Mouse (Mus musculus) embryonic stem cell, embryonic (primary cell): Measurements from ENCODE around the gene Rassf3.

Experiments used
- CTCF ChIA-PET, 4 experiments: fragments of 300-600 bp in 2 of 4; fragments of 350-600 bp in 2 of 4; sonication (Branson Sonifier 250); formaldehyde crosslinking; loops; one replicate each; lab custom pipeline; 2022; ENCODE audit warnings: inconsistent platforms in 2 of 4; lab: Charles Lee
- POLR2A ChIA-PET, 4 experiments: fragments of 300-600 bp in 2 of 4; fragments of 350-600 bp in 2 of 4; sonication (Branson Sonifier 250); formaldehyde crosslinking; loops; one replicate each; lab custom pipeline; 2022; ENCODE audit warnings: antibody characterized with exemption in 4 of 4, inconsistent platforms in 1 of 4; lab: Charles Lee

Rassf3 gene

GRCm38 (mm10) chr10:121474288-121474687 lies 1.9 kb downstream of the Rassf3 start:
- CTCF ChIA-PET = interaction anchor here in 3 of 4 experiments (0.7 to 1.1 kb wide), 3 partner anchors 48 to 98 kb away, joined by 3 read pairs; no protein-coding TSS in a partner anchor
- POLR2A ChIA-PET = interaction anchor here in 3 of 4 experiments (0.6 to 3.8 kb wide), 8 partner anchors 10 to 60 kb away, joined by 3 to 35 read pairs (median 4); no protein-coding TSS in a partner anchor

GRCm38 (mm10) chr10:121473723-121474215 lies 2.4 kb downstream of the Rassf3 start:
- ChIA-PET POLR2A (interaction anchor here in 3 of 4 experiments (0.6 to 3.8 kb wide), 5 partner anchors 12 to 60 kb away, joined by 3 to 35 read pairs (median 3); no protein-coding TSS in a partner anchor), CTCF (interaction anchor here in 2 of 4 experiments (0.7 to 0.9 kb wide), 2 partner anchors 47 to 139 kb away, joined by 3 to 8 read pairs; no protein-coding TSS in a partner anchor)

GRCm38 (mm10) chr10:121472593-121473217 lies 3.4 kb downstream of the Rassf3 start:
- ChIA-PET POLR2A (interaction anchor here in 2 of 4 experiments (0.6 to 0.7 kb wide), 3 partner anchors 26 to 1510 kb away, joined by 3 to 5 read pairs (median 3); no protein-coding TSS in a partner anchor), CTCF (interaction anchor here in 1 of 4 experiments (0.7 kb wide), 1 partner anchor 73 kb away, joined by 3 read pairs; no protein-coding TSS in a partner anchor)

- CTCF ChIA-PET = no interaction called here
Observed at GRCm38 (mm10) chr10:121471570-121472197, 4.5 kb downstream of the Rassf3 start.

GRCm38 (mm10) chr10:121469625-121470024 lies 6.5 kb downstream of the Rassf3 start:
- ChIA-PET CTCF (no interaction called here), POLR2A (interaction anchor here in 1 of 4 experiments (0.7 to 0.9 kb wide), 2 partner anchors 81 to 158 kb away, joined by 3 to 4 read pairs; no protein-coding TSS in a partner anchor)

More at GRCm38 (mm10) chr10:121471570-121472197, 4.5 kb downstream of the Rassf3 start:
- POLR2A ChIA-PET = interaction anchor here in 1 of 4 experiments (0.7 kb wide), 1 partner anchor 80 kb away, joined by 4 read pairs; no protein-coding TSS in a partner anchor

GRCm38 (mm10) chr10:121468985-121469384 lies 7.2 kb downstream of the Rassf3 start:
- ChIA-PET POLR2A (interaction anchor here in 1 of 4 experiments (0.7 to 0.9 kb wide), 2 partner anchors 82 to 159 kb away, joined by 3 to 4 read pairs; no protein-coding TSS in a partner anchor), CTCF (no interaction called here)

- ChIA-PET CTCF (no interaction called here), POLR2A (interaction anchor here in 2 of 4 experiments (2.1 kb wide), 2 partner anchors 8 kb away, joined by 4 to 7 read pairs; partner anchors contain the start of gene Rassf3 (in 2 of the 2))
Observed at GRCm38 (mm10) chr10:121468261-121468660, 7.9 kb downstream of the Rassf3 start.

GRCm38 (mm10) chr10:121467792-121468191 lies 8.4 kb downstream of the Rassf3 start:
- ChIA-PET CTCF (interaction anchor here in 1 of 4 experiments (0.9 kb wide), 1 partner anchor 9 kb away, joined by 4 read pairs; the partner anchor contains the start of gene Rassf3), POLR2A (interaction anchor here in 3 of 4 experiments (0.6 to 2.1 kb wide), 4 partner anchors 9 to 861 kb away, joined by 3 to 7 read pairs (median 4); partner anchors contain the start of gene Rassf3 (in 2 of the 3))

GRCm38 (mm10) chr10:121467016-121467415 lies 9.1 kb downstream of the Rassf3 start:
- ChIA-PET POLR2A (interaction anchor here in 2 of 4 experiments (0.6 to 2.1 kb wide), 3 partner anchors 9 to 860 kb away, joined by 3 to 7 read pairs (median 4); partner anchors contain the start of gene Rassf3 (in 2 of the 2)), CTCF (interaction anchor here in 1 of 4 experiments (0.9 kb wide), 1 partner anchor 9 kb away, joined by 4 read pairs; the partner anchor contains the start of gene Rassf3)

- POLR2A ChIA-PET = no interaction called here
- CTCF ChIA-PET = interaction anchor here in 1 of 4 experiments (0.5 kb wide), 1 partner anchor 312 kb away, joined by 7 read pairs; no protein-coding TSS in a partner anchor
Observed at GRCm38 (mm10) chr10:121465033-121465432, 11.1 kb downstream of the Rassf3 start.

GRCm38 (mm10) chr10:121462162-121462881 lies 13.8 kb downstream of the Rassf3 start:
- CTCF ChIA-PET = interaction anchor here in 3 of 4 experiments (0.5 to 1.7 kb wide), 7 partner anchors 36 to 67 kb away, joined by 3 to 4 read pairs (median 3); no protein-coding TSS in a partner anchor
- POLR2A ChIA-PET = interaction anchor here in 2 of 4 experiments (0.5 to 1.9 kb wide), 8 partner anchors 9 to 936 kb away, joined by 3 to 6 read pairs (median 4); no protein-coding TSS in a partner anchor

GRCm38 (mm10) chr10:121461404-121462161 lies 14.6 kb downstream of the Rassf3 start:
- ChIA-PET POLR2A (interaction anchor here in 3 of 4 experiments (0.5 to 1.9 kb wide), 9 partner anchors 8 to 935 kb away, joined by 3 to 6 read pairs (median 5); no protein-coding TSS in a partner anchor), CTCF (interaction anchor here in 3 of 4 experiments (0.5 to 1.3 kb wide), 8 partner anchors 11 to 52 kb away, joined by 3 to 6 read pairs (median 3); no protein-coding TSS in a partner anchor)

- ChIA-PET CTCF (no interaction called here), POLR2A (no interaction called here)
Observed at GRCm38 (mm10) chr10:121459124-121459853, 16.9 kb downstream of the Rassf3 start.

- ChIA-PET POLR2A (no interaction called here), CTCF (no interaction called here)
Observed at GRCm38 (mm10) chr10:121458408-121458807, 17.7 kb downstream of the Rassf3 start.

- ChIA-PET CTCF (no interaction called here), POLR2A (interaction anchor here in 1 of 4 experiments (0.7 kb wide), 1 partner anchor 29 kb away, joined by 3 read pairs; no protein-coding TSS in a partner anchor)
Observed at GRCm38 (mm10) chr10:121457381-121457780, 18.8 kb downstream of the Rassf3 start.

- CTCF ChIA-PET = interaction anchor here in 3 of 4 experiments (0.6 to 2.2 kb wide), 5 partner anchors 20 to 46 kb away, joined by 3 to 7 read pairs (median 3); no protein-coding TSS in a partner anchor
- POLR2A ChIA-PET = interaction anchor here in 3 of 4 experiments (0.5 to 2.0 kb wide), 14 partner anchors 10 to 642 kb away, joined by 3 to 16 read pairs (median 3); partner anchors contain the start of genes Rassf3 (in 1 of the 3) and Rxylt1 (in 1 of the 3)
Observed at GRCm38 (mm10) chr10:121455517-121455916, 20.6 kb downstream of the Rassf3 start.
